Mouse (Mus musculus) small intestine, adult 2 months (tissue): ENCODE data around the gene Rps6kc1.

Source experiments
- CTCF ChIP-seq: fragments of 200-500 bp; IDR thresholded peaks from 2 replicates; pipeline ENCODE4 v1.5.1; 2012; ENCODE audit warnings: low read depth, mild to moderate bottlenecking, control low read depth, inconsistent platforms, low read length, moderate library complexity, mixed read lengths; ENCODE audit not compliant: insufficient replicate concordance, insufficient read length; ENCODE audit errors: extremely low read depth
- POLR2A ChIP-seq: fragments of 200-500 bp; IDR thresholded peaks from 2 replicates; pipeline ENCODE4 v1.6.1; 2012; ENCODE audit warnings: low read depth, mild to moderate bottlenecking, control low read depth, inconsistent platforms, low read length, moderate library complexity

GRCm38 (mm10) chr1:190791638-190792037 is 119.9 kb downstream of the Rps6kc1 start:
- TF ChIP-seq CTCF (no peak), POLR2A (no peak)
